Mouse (Mus musculus): ENCODE data around the gene Fryl. TPM values are rescaled to one million over a fixed set of nuclear protein-coding genes. Genes with fewer than 3 reads are reported as not detected.

The Fryl gene
- polyA plus RNA-seq, 1 experiment from 2014 or later: 32.0 TPM

DNA sequence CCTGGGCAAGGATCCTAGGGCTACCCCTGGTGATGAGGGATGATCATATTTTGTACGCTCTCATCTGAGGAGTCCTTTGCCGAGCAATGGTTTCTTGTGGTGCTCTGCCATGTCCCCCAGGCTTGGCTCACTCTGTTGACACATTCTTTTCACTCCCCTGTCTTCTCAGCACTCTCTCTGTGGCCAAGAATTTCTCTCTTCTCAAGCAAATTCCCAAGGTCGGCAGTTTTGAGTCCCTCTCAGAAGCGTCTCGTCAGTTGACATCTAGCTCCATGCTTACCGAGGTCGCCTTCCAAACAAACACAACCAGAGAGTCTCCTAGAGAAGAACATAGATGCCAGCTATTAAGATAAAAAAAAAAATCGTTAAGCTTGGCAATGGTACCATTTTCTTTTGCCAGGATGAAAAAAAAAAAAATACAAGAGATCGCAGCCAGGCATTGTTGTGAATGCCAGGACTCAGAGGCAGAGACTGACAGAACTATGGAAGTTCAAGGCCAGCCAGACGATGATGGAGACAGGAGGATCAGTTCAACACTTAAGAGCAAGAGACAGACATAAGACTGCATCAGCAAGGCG, 12.3 kb upstream of the Fryl start:
- no peaks in the 10 kb centered on the region for H3K27me3 ChIP-seq (ENCODE audit: control insufficient read depth, insufficient read depth, low read length)
- no peak overlapping the region for H3K4me2 ChIP-seq (replicated peaks; ENCODE audit: low read depth, low read length)
- no peak overlapping the region for H3K9ac ChIP-seq (replicated peaks; ENCODE audit: low read depth, low read length)
- H3K27ac ChIP-seq (ENCODE audit: low read length): no peak overlapping the region
- H3K36me3 ChIP-seq (ENCODE audit: control insufficient read depth, insufficient read depth, low read length): no peaks in the 10 kb centered on the region
- no peaks in the 10 kb centered on the region for H3K9me3 ChIP-seq (ENCODE audit: control insufficient read depth, low read depth, low read length)
- no peak for ATAC-seq (ENCODE audit: insufficient number of reproducible peaks, insufficient read depth, low FRiP score, low read depth)
- H3K4me1 ChIP-seq (ENCODE audit: control insufficient read depth, insufficient read depth, low read length): no peaks in the 10 kb centered on the region
- WGBS: 72% methylated on average over 11 of the region's 11 CpGs
- no peak overlapping the region for H3K4me3 ChIP-seq (ENCODE audit: low read depth, low read length)

DNA sequence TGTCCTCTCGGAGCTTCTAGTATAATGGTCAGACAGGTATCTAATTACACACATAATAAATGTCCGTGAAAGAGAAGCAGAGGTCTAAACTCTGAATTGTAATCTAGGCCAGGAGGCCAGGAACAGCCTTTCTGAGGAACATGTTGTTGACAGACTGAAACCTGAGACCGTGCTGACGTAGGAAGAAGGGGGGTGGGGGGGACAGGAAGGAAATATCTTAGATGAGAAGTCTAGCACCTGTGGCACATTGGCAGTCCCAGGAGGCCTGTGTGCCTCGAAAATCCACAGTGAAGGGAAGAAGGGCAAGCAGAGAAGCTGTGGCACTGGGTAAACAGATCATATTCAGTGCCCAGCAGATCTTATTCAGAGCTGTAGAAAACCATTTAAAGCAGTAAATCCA, 9.0 kb upstream of the Fryl start:
- Histone ChIP-seq H3K9ac (replicated peaks; ENCODE audit: low read depth, low read length) (no peak overlapping the region), H3K27me3 (ENCODE audit: control insufficient read depth, insufficient read depth, low read length) (no peaks in the 10 kb centered on the region), H3K27ac (ENCODE audit: low read length) (peak overlapping the region; percentile 21; the same call in 1 of the 2 replicates), H3K4me3 (ENCODE audit: low read depth, low read length) (no peak overlapping the region), H3K4me1 (ENCODE audit: control insufficient read depth, insufficient read depth, low read length) (no peaks in the 10 kb centered on the region), H3K4me2 (replicated peaks; ENCODE audit: low read depth, low read length) (no peak overlapping the region), H3K36me3 (ENCODE audit: control insufficient read depth, insufficient read depth, low read length) (no peaks in the 10 kb centered on the region), H3K9me3 (ENCODE audit: control insufficient read depth, low read depth, low read length) (no peaks in the 10 kb centered on the region)
- 25% methylated on average over 5 of the region's 5 CpGs for WGBS
- no peak for ATAC-seq (ENCODE audit: insufficient number of reproducible peaks, insufficient read depth, low FRiP score, low read depth)

DNA sequence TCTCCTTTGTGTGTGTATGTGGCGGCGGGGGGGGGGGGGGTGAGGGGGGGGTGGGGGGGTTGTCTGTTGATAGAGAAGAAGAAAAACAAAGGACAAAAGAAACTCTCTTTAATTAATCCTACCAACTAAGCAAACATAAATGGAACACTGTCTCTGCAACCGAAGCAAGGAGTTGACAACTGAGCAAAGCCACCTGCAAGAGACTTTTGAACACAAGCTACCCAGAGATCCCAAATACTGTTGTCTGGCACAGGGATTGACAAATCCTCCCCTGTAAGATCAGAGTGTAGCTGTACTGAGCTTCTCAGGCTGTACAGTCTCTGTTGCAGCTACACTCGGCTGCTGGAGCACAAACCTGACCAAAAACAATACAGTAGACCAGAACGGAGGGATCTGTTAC, 7.7 kb upstream of the Fryl start:
- 55% methylated on average over 5 of the region's 5 CpGs for WGBS
- no peak overlapping the region for H3K4me2 ChIP-seq (replicated peaks; ENCODE audit: low read depth, low read length)
- no peaks in the 10 kb centered on the region for H3K27me3 ChIP-seq (ENCODE audit: control insufficient read depth, insufficient read depth, low read length)
- no peak overlapping the region for H3K27ac ChIP-seq (ENCODE audit: low read length)
- H3K4me3 ChIP-seq (ENCODE audit: low read depth, low read length): no peak overlapping the region
- H3K9ac ChIP-seq (replicated peaks; ENCODE audit: low read depth, low read length): no peak overlapping the region
- no peaks in the 10 kb centered on the region for H3K36me3 ChIP-seq (ENCODE audit: control insufficient read depth, insufficient read depth, low read length)
- no peak for ATAC-seq (ENCODE audit: insufficient number of reproducible peaks, insufficient read depth, low FRiP score, low read depth)
- no peaks in the 10 kb centered on the region for H3K9me3 ChIP-seq (ENCODE audit: control insufficient read depth, low read depth, low read length)
- H3K4me1 ChIP-seq (ENCODE audit: control insufficient read depth, insufficient read depth, low read length): no peaks in the 10 kb centered on the region

DNA sequence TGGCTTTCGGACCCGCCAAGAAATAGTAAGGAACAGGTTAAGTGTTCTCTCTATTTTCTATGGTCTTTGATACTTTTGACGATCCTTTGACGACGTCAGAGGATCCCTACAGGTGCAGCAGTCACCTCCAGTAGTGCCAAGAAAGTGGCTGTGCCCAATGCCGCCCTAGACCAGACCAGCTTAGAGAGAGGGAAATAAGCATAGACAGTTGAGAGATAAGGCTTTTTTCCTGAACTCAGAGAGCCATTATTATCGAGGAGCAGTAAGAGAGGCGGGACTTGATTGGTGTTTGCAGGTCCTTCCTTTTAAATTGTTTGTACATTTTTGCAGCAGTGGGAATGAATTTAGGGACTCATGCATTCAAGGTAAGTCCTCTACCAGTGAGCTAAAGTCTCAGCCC, 1.3 kb upstream of the Fryl start:
- ATAC-seq (ENCODE audit: insufficient number of reproducible peaks, insufficient read depth, low FRiP score, low read depth): no peak
- Histone ChIP-seq H3K4me2 (replicated peaks; ENCODE audit: low read depth, low read length) (peak overlapping the region; percentile 78), H3K9me3 (ENCODE audit: control insufficient read depth, low read depth, low read length) (no peaks in the 10 kb centered on the region), H3K4me3 (ENCODE audit: low read depth, low read length) (peak overlapping the region; percentile 82; the same call in 1 of the 2 replicates), H3K27ac (ENCODE audit: low read length) (no peak overlapping the region), H3K36me3 (ENCODE audit: control insufficient read depth, insufficient read depth, low read length) (no peaks in the 10 kb centered on the region), H3K27me3 (ENCODE audit: control insufficient read depth, insufficient read depth, low read length) (no peaks in the 10 kb centered on the region), H3K9ac (replicated peaks; ENCODE audit: low read depth, low read length) (0 out of 2 replicates have a peak overlapping the region, but pooled peaks have one; percentile 18), H3K4me1 (ENCODE audit: control insufficient read depth, insufficient read depth, low read length) (no peaks in the 10 kb centered on the region)
- WGBS: 46% methylated on average over 8 of the region's 8 CpGs

DNA sequence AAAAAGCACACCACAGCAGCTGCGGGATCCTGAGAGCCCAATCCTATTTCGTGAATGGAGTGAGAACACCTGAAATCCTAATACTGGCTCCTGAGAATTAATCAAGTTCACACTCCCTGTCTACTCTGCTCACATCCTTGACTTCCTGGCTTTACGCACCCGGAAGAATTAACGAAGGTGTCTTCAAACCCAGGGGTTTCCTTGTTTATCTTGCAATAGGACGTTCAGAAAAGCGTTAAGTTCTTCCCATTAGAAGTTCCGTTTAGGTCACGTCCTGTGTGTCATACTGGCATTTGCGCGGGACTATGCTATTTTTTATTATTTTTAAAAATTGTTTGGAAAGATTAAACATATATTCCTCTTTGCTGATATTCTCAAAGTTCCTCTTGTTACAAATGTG, 677 bp upstream of the Fryl start:
- Histone ChIP-seq H3K27ac (ENCODE audit: low read length) (peak overlapping the region; percentile 28; the same call in 1 of the 2 replicates), H3K9ac (replicated peaks; ENCODE audit: low read depth, low read length) (0 out of 2 replicates have a peak overlapping the region, but pooled peaks have one; percentile 18), H3K36me3 (ENCODE audit: control insufficient read depth, insufficient read depth, low read length) (no peaks in the 10 kb centered on the region), H3K27me3 (ENCODE audit: control insufficient read depth, insufficient read depth, low read length) (no peaks in the 10 kb centered on the region), H3K9me3 (ENCODE audit: control insufficient read depth, low read depth, low read length) (no peaks in the 10 kb centered on the region), H3K4me3 (ENCODE audit: low read depth, low read length) (peak overlapping the region; percentile 82), H3K4me2 (replicated peaks; ENCODE audit: low read depth, low read length) (peak overlapping the region; percentile 78), H3K4me1 (ENCODE audit: control insufficient read depth, insufficient read depth, low read length) (no peaks in the 10 kb centered on the region)
- no peak; the same call in 1 of the 2 replicates for ATAC-seq (ENCODE audit: insufficient number of reproducible peaks, insufficient read depth, low FRiP score, low read depth)
- WGBS: 1% methylated on average over 11 of the region's 11 CpGs

- peak overlapping the region; percentile 51 for H3K4me2 ChIP-seq (replicated peaks; ENCODE audit: low read depth, low read length)
- no peaks in the 10 kb centered on the region for H3K9me3 ChIP-seq (ENCODE audit: control insufficient read depth, low read depth, low read length)
- no peaks in the 10 kb centered on the region for H3K27me3 ChIP-seq (ENCODE audit: control insufficient read depth, insufficient read depth, low read length)
- no peaks in the 10 kb centered on the region for H3K4me1 ChIP-seq (ENCODE audit: control insufficient read depth, insufficient read depth, low read length)
- peak overlapping the region; percentile 90 for H3K27ac ChIP-seq (ENCODE audit: low read length)
- ATAC-seq (ENCODE audit: insufficient number of reproducible peaks, insufficient read depth, low FRiP score, low read depth): peak; percentile 34
- peak overlapping the region; percentile 82 for H3K4me3 ChIP-seq (ENCODE audit: low read depth, low read length)
- under 1% methylated on average over 107 of the region's 129 CpGs for WGBS
- peak overlapping the region; percentile 81 for H3K9ac ChIP-seq (replicated peaks; ENCODE audit: low read depth, low read length)
- H3K36me3 ChIP-seq (ENCODE audit: control insufficient read depth, insufficient read depth, low read length): no peaks in the 10 kb centered on the region
Observed at GRCm38 (mm10) chr5:73255321-73256251, 833 bp downstream of the Fryl start.

- 22% methylated on average over 5 of the region's 5 CpGs for WGBS
- Histone ChIP-seq H3K4me1 (ENCODE audit: control insufficient read depth, insufficient read depth, low read length) (no peaks in the 10 kb centered on the region), H3K4me2 (replicated peaks; ENCODE audit: low read depth, low read length) (peak overlapping the region; percentile 51), H3K9ac (replicated peaks; ENCODE audit: low read depth, low read length) (peak overlapping the region; percentile 81; the same call in 1 of the 2 replicates), H3K27me3 (ENCODE audit: control insufficient read depth, insufficient read depth, low read length) (no peaks in the 10 kb centered on the region), H3K36me3 (ENCODE audit: control insufficient read depth, insufficient read depth, low read length) (no peaks in the 10 kb centered on the region), H3K4me3 (ENCODE audit: low read depth, low read length) (peak overlapping the region; percentile 82), H3K27ac (ENCODE audit: low read length) (peak overlapping the region; percentile 90; the same call in 1 of the 2 replicates), H3K9me3 (ENCODE audit: control insufficient read depth, low read depth, low read length) (no peaks in the 10 kb centered on the region)
- no peak for ATAC-seq (ENCODE audit: insufficient number of reproducible peaks, insufficient read depth, low FRiP score, low read depth)
Observed at GRCm38 (mm10) chr5:73254660-73255059, 1.8 kb downstream of the Fryl start.

GRCm38 (mm10) chr5:73252739-73253138, 3.7 kb downstream of the Fryl start:
- Histone ChIP-seq H3K9ac (replicated peaks; ENCODE audit: low read depth, low read length) (no peak overlapping the region), H3K4me3 (ENCODE audit: low read depth, low read length) (no peak overlapping the region), H3K27ac (ENCODE audit: low read length) (no peak overlapping the region), H3K36me3 (ENCODE audit: control insufficient read depth, insufficient read depth, low read length) (no peaks in the 10 kb centered on the region), H3K4me1 (ENCODE audit: control insufficient read depth, insufficient read depth, low read length) (no peaks in the 10 kb centered on the region), H3K27me3 (ENCODE audit: control insufficient read depth, insufficient read depth, low read length) (no peaks in the 10 kb centered on the region), H3K9me3 (ENCODE audit: control insufficient read depth, low read depth, low read length) (no peaks in the 10 kb centered on the region), H3K4me2 (replicated peaks; ENCODE audit: low read depth, low read length) (no peak overlapping the region)
- ATAC-seq (ENCODE audit: insufficient number of reproducible peaks, insufficient read depth, low FRiP score, low read depth): no peak
